Mouse (Mus musculus) embryonic stem cell, embryonic (primary cell): Measurements from ENCODE around the gene Tmprss13.

Experiments used
- CTCF ChIA-PET, 4 experiments: fragments of 300-600 bp in 2 of 4; fragments of 350-600 bp in 2 of 4; sonication (Branson Sonifier 250); formaldehyde crosslinking; loops; one replicate each; lab custom pipeline; 2022; ENCODE audit warnings: inconsistent platforms in 2 of 4; lab: Charles Lee
- POLR2A ChIA-PET, 4 experiments: fragments of 300-600 bp in 2 of 4; fragments of 350-600 bp in 2 of 4; sonication (Branson Sonifier 250); formaldehyde crosslinking; loops; one replicate each; lab custom pipeline; 2022; ENCODE audit warnings: antibody characterized with exemption in 4 of 4, inconsistent platforms in 1 of 4; lab: Charles Lee

Tmprss13 gene

GRCm38 (mm10) chr9:45317635-45318034 is 1.3 kb upstream of the Tmprss13 start:
- ChIA-PET CTCF (interaction anchor here in 1 of 4 experiments (1.2 kb wide), 1 partner anchor 437 kb away, joined by 3 read pairs; no protein-coding TSS in a partner anchor), POLR2A (interaction anchor here in 1 of 4 experiments (1.6 kb wide), 1 partner anchor 32 kb away, joined by 4 read pairs; no protein-coding TSS in a partner anchor)

- ChIA-PET CTCF (interaction anchor here in 1 of 4 experiments (0.9 kb wide), 1 partner anchor 91 kb away, joined by 4 read pairs; no protein-coding TSS in a partner anchor), POLR2A (interaction anchor here in 2 of 4 experiments (0.6 to 1.8 kb wide), 6 partner anchors 9 to 616 kb away, joined by 3 to 6 read pairs (median 4); partner anchors contain the start of gene Fxyd6 (in 1 of the 2))
Observed at GRCm38 (mm10) chr9:45321465-45321864, 2.6 kb downstream of the Tmprss13 start.

- CTCF ChIA-PET: interaction anchor here in 1 of 4 experiments (0.9 kb wide), 1 partner anchor 90 kb away, joined by 4 read pairs; no protein-coding TSS in a partner anchor
- POLR2A ChIA-PET: interaction anchor here in 2 of 4 experiments (0.6 to 1.8 kb wide), 6 partner anchors 8 to 615 kb away, joined by 3 to 6 read pairs (median 4); partner anchors contain the start of gene Fxyd6 (in 1 of the 2)
Observed at GRCm38 (mm10) chr9:45321946-45322430, 3.1 kb downstream of the Tmprss13 start.

- ChIA-PET POLR2A (interaction anchor here in 1 of 4 experiments (0.6 to 1.4 kb wide), 2 partner anchors 22 to 363 kb away, joined by 3 read pairs; no protein-coding TSS in a partner anchor), CTCF (no interaction called here)
Observed at GRCm38 (mm10) chr9:45326390-45326789, 7.5 kb downstream of the Tmprss13 start.

GRCm38 (mm10) chr9:45328263-45328662 is 9.4 kb downstream of the Tmprss13 start:
- ChIA-PET POLR2A (interaction anchor here in 1 of 4 experiments (44.2 kb wide), 1 partner anchor 51 kb away, joined by 2905 read pairs; the partner anchor contains the start of genes Fxyd2 and Fxyd6), CTCF (no interaction called here)

- POLR2A ChIA-PET: interaction anchor here in 2 of 4 experiments (0.7 to 44.2 kb wide), 4 partner anchors 9 to 50 kb away, joined by 3 to 2905 read pairs (median 28); partner anchors contain the start of genes Fxyd2 (in 1 of the 2) and Fxyd6 (in 1 of the 2)
- CTCF ChIA-PET: interaction anchor here in 1 of 4 experiments (1.0 to 1.4 kb wide), 2 partner anchors 20 to 59 kb away, joined by 3 read pairs; no protein-coding TSS in a partner anchor
Observed at GRCm38 (mm10) chr9:45329577-45329976, 10.7 kb downstream of the Tmprss13 start.

- CTCF ChIA-PET: interaction anchor here in 3 of 4 experiments (1.0 to 2.7 kb wide), 8 partner anchors 8 to 84 kb away, joined by 3 to 6 read pairs (median 3); no protein-coding TSS in a partner anchor
- POLR2A ChIA-PET: interaction anchor here in 3 of 4 experiments (0.6 to 44.2 kb wide), 8 partner anchors 9 to 42 kb away, joined by 3 to 2905 read pairs (median 14); partner anchors contain the start of genes Fxyd2 (in 1 of the 3) and Fxyd6 (in 1 of the 3)
Observed at GRCm38 (mm10) chr9:45337406-45337805, 18.5 kb downstream of the Tmprss13 start.

- ChIA-PET CTCF (no interaction called here), POLR2A (interaction anchor here in 2 of 4 experiments (1.2 to 44.2 kb wide), 3 partner anchors 22 to 36 kb away, joined by 3 to 2905 read pairs (median 344); partner anchors contain the start of genes Fxyd6 (in 2 of the 2) and Fxyd2 (in 1 of the 2))
Observed at GRCm38 (mm10) chr9:45343066-45343465, 24.2 kb downstream of the Tmprss13 start.

- POLR2A ChIA-PET: interaction anchor here (0.6 to 44.2 kb wide), 24 partner anchors 9 to 339 kb away, joined by 3 to 2905 read pairs (median 4); partner anchors contain the start of genes Fxyd6 (in 3 of the 4) and Fxyd2 (in 1 of the 4)
- CTCF ChIA-PET: interaction anchor here (0.9 to 2.7 kb wide), 22 partner anchors 9 to 76 kb away, joined by 3 to 43 read pairs (median 6); partner anchors contain the start of gene Fxyd6 (in 1 of the 4)
Observed at GRCm38 (mm10) chr9:45345516-45345915, 26.6 kb downstream of the Tmprss13 start.

- CTCF ChIA-PET: interaction anchor here (0.7 to 2.7 kb wide), 19 partner anchors 17 to 130 kb away, joined by 3 to 43 read pairs (median 5); partner anchors contain the start of gene Fxyd6 (in 1 of the 4)
Observed at GRCm38 (mm10) chr9:45346276-45346675, 27.4 kb downstream of the Tmprss13 start.

GRCm38 (mm10) chr9:45348560-45348959 is 29.7 kb downstream of the Tmprss13 start:
- POLR2A ChIA-PET: interaction anchor here in 3 of 4 experiments (0.7 to 44.2 kb wide), 50 partner anchors 9 to 987 kb away, joined by 3 to 2905 read pairs (median 10); partner anchors contain the start of genes Fxyd6 (in 3 of the 3), Fxyd2 (in 2 of the 3), Sidt2 (in 1 of the 3) and Tmprss13 (in 1 of the 3)
- CTCF ChIA-PET: interaction anchor here (0.6 to 3.1 kb wide), 16 partner anchors 9 to 152 kb away, joined by 3 to 21 read pairs (median 6); partner anchors contain the start of gene Fxyd6 (in 1 of the 4)

More at GRCm38 (mm10) chr9:45346276-45346675, 27.4 kb downstream of the Tmprss13 start:
- POLR2A ChIA-PET: interaction anchor here in 3 of 4 experiments (0.6 to 44.2 kb wide), 20 partner anchors 9 to 340 kb away, joined by 3 to 2905 read pairs (median 8); partner anchors contain the start of genes Fxyd6 (in 3 of the 3) and Fxyd2 (in 1 of the 3)

GRCm38 (mm10) chr9:45349181-45349580 is 30.3 kb downstream of the Tmprss13 start:
- POLR2A ChIA-PET: interaction anchor here (0.5 to 44.2 kb wide), 79 partner anchors 8 to 1015 kb away, joined by 3 to 2905 read pairs (median 6); partner anchors contain the start of genes Fxyd2 (in 3 of the 4), Fxyd6 (in 3 of the 4), Atp5l (in 1 of the 4) and Bace1 (in 1 of the 4)

GRCm38 (mm10) chr9:45349851-45350250 is 31.0 kb downstream of the Tmprss13 start:
- POLR2A ChIA-PET: interaction anchor here (0.6 to 44.2 kb wide), 83 partner anchors 8 to 1015 kb away, joined by 3 to 2905 read pairs (median 6); partner anchors contain the start of genes Fxyd2 (in 3 of the 4), Fxyd6 (in 3 of the 4), Sidt2 (in 2 of the 4) and Atp5l (in 1 of the 4)
- CTCF ChIA-PET: interaction anchor here (0.5 to 3.1 kb wide), 21 partner anchors 12 to 1095 kb away, joined by 3 to 21 read pairs (median 7); partner anchors contain the start of genes Apoc3 (in 1 of the 4) and Fxyd6 (in 1 of the 4)

More at GRCm38 (mm10) chr9:45349181-45349580, 30.3 kb downstream of the Tmprss13 start:
- CTCF ChIA-PET: interaction anchor here (0.5 to 3.1 kb wide), 25 partner anchors 11 to 153 kb away, joined by 3 to 21 read pairs (median 6); partner anchors contain the start of gene Fxyd6 (in 1 of the 4)

- ChIA-PET POLR2A (interaction anchor here in 3 of 4 experiments (0.6 to 50.2 kb wide), 6 partner anchors 6 to 590 kb away, joined by 3 to 2905 read pairs (median 174); partner anchors contain the start of genes Fxyd6 (in 2 of the 3) and Fxyd2 (in 1 of the 3)), CTCF (interaction anchor here in 2 of 4 experiments (0.6 to 0.7 kb wide), 2 partner anchors 479 to 1270 kb away, joined by 3 read pairs; no protein-coding TSS in a partner anchor)
Observed at GRCm38 (mm10) chr9:45355192-45355591, 36.3 kb downstream of the Tmprss13 start.

- POLR2A ChIA-PET: interaction anchor here in 3 of 4 experiments (0.5 to 50.2 kb wide), 11 partner anchors 9 to 533 kb away, joined by 3 to 2905 read pairs (median 5); partner anchors contain the start of genes Fxyd2 (in 1 of the 3) and Fxyd6 (in 1 of the 3)
- CTCF ChIA-PET: no interaction called here
Observed at GRCm38 (mm10) chr9:45358356-45358755, 39.5 kb downstream of the Tmprss13 start.

- POLR2A ChIA-PET: interaction anchor here (0.6 to 50.2 kb wide), 35 partner anchors 8 to 638 kb away, joined by 3 to 2905 read pairs (median 6); partner anchors contain the start of genes Fxyd6 (in 3 of the 4), Fxyd2 (in 1 of the 4) and Tmprss13 (in 1 of the 4)
- CTCF ChIA-PET: interaction anchor here (0.5 to 1.4 kb wide), 11 partner anchors 12 to 793 kb away, joined by 3 to 17 read pairs (median 3); no protein-coding TSS in a partner anchor
Observed at GRCm38 (mm10) chr9:45362051-45362461, 43.2 kb downstream of the Tmprss13 start.
